In the genomic region with DNA sequence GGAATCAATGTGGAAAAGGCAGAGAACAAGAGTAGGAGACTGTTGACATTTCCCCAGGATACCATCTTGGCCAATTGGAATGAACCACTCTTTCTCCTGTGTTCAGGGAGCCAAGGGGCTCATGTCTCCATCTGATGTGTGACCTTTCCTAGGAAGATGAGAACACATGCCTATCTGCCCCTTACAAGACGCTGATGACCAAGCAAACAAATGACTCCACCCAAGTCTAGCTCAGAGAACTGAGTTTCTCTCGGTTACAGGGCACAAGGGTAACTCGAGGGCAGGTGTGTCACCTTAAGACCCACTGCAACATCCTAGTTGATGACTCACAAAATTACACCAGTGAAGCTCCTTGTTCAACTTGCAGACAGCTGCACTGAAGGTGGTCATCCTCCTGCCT, we compare ENCODE assay signal across 9 mouse cellular contexts.
"Had no signal": no experiment of that assay in that cellular context is flagged by ENCODE, and none has a peak within 500 bp of the region (broad histone marks: within the 10 kb centered on the region; RNA-seq: fewer than 3 reads in every experiment).

No protein-coding gene starts in this region.

- H3K4me3 ChIP-seq: limb, embryonic 10.5 days; midbrain, embryonic 13.5 days had no signal

- H3K4me2 ChIP-seq: midbrain, embryonic 13.5 days had no signal

- DNase-seq: kidney, adult 18-20 months; kidney, postnatal 14 days; lung, adult 2 months; lung, postnatal 36 days; right cerebral cortex, postnatal 14 days; thymus, postnatal 36 days had no signal

- H3K4me1 ChIP-seq: limb, embryonic 10.5 days had no signal

- H3K9ac ChIP-seq: midbrain, embryonic 13.5 days had no signal

- H3K9me3 ChIP-seq: limb, embryonic 10.5 days; midbrain, embryonic 13.5 days had no signal

- H3K36me3 ChIP-seq: limb, embryonic 10.5 days; midbrain, embryonic 13.5 days had no signal

- ATAC-seq: lung, postnatal 0 days; midbrain, embryonic 13.5 days had no signal

- H3K27ac ChIP-seq: limb, embryonic 10.5 days; midbrain, embryonic 13.5 days had no signal

- H3K27me3 ChIP-seq: midbrain, embryonic 13.5 days had no signal
